In the genomic region with DNA sequence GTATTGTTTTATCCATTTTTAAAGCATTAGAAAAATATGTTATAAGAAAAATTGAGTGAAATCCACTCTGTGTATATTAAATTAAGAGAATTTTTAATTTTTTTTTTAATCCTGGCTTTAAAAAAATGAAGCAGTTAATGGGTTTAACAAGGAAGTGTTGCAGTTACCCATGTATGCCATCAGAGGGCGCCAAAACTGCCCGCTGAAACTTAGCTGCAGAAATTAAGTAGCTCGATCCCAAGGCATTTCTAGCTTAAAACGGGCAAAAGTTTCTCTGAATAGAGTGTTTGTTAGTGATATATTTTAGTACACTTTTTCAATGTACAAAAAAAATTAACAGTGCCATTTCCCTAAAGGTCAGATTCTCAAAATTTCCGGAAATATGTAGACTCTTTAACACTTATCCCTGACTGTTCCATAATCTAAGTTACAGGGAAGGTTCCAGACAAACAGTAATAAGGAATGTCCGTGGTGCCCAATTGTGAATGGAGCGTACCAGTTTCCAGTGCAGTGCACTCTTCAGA, we compare ENCODE assay signal across 8 mouse cellular contexts.
DNase-seq lines count a peak whose midpoint lies in the region; ATAC-seq and TF ChIP-seq lines count a peak whose summit lies in the region.

No protein-coding gene starts in this region.

- ATAC-seq in forebrain, embryonic 13.5 days: no peak; the same call in 1 of the 2 replicates
- ATAC-seq in lung, embryonic 16.5 days (ENCODE audit: low read depth): no peak

- peak; percentile 90 for TF ChIP-seq CTCF in E14TG2a.4 (conservative IDR thresholded peaks at IDR 0.05; ENCODE audit: low read length)

- no peaks in the 10 kb centered on the region for H3K9me3 ChIP-seq in forebrain, embryonic 10.5 days
- H3K9me3 ChIP-seq in forebrain, embryonic 13.5 days (replicated peaks): no peaks in the 10 kb centered on the region
- H3K9me3 ChIP-seq in E14TG2a.4 (ENCODE audit: low read length): no peaks in the 10 kb centered on the region
- H3K9me3 ChIP-seq in heart, embryonic 10.5 days: no peaks in the 10 kb centered on the region
- H3K9me3 ChIP-seq in lung, embryonic 16.5 days (ENCODE audit: control insufficient read depth, low read length): no peaks in the 10 kb centered on the region

- peak overlapping the region; percentile 58 for H3K27ac ChIP-seq in forebrain, embryonic 10.5 days
- H3K27ac ChIP-seq in forebrain, embryonic 13.5 days: no peak overlapping the region
- no peak overlapping the region for H3K27ac ChIP-seq in heart, embryonic 10.5 days
- no peak overlapping the region for H3K27ac ChIP-seq in lung, embryonic 16.5 days (ENCODE audit: low read length)

- no peak overlapping the region for H3K4me3 ChIP-seq in forebrain, embryonic 10.5 days
- H3K4me3 ChIP-seq in forebrain, embryonic 13.5 days: no peak overlapping the region
- peak overlapping the region; percentile 58 for H3K4me3 ChIP-seq in E14TG2a.4 (replicated peaks; ENCODE audit: low read length)
- peak overlapping the region; percentile 42 for H3K4me3 ChIP-seq in heart, embryonic 10.5 days
- H3K4me3 ChIP-seq in lung, embryonic 16.5 days (ENCODE audit: low read length): peak overlapping the region; percentile 27; the same call in 1 of the 2 replicates

- peak; percentile 39 for DNase-seq in forebrain, embryonic 10.5 days (ENCODE audit: extremely low spot score, low spot score)
- peak; percentile 42 for DNase-seq in cerebellum, adult 9-10 months
- DNase-seq in heart, embryonic 10.5 days (ENCODE audit: low spot score): peak; percentile 80
- peak; percentile 63 to 71 for DNase-seq in kidney, postnatal 4 days
- DNase-seq in spleen, postnatal 14 days (ENCODE audit: low spot score in 2 of 2): peak; percentile 9 to 41

- peaks cover 9% of the 10 kb centered on the region for H3K4me1 ChIP-seq in forebrain, embryonic 10.5 days
- no peaks in the 10 kb centered on the region for H3K4me1 ChIP-seq in forebrain, embryonic 13.5 days
- peaks cover 36% of the 10 kb centered on the region for H3K4me1 ChIP-seq in E14TG2a.4 (replicated peaks; ENCODE audit: low read depth, low read length)
- 0 out of 2 replicates have a peak, but pooled peaks cover 7% of the 10 kb centered on the region for H3K4me1 ChIP-seq in heart, embryonic 10.5 days
- H3K4me1 ChIP-seq in lung, embryonic 16.5 days (replicated peaks; ENCODE audit: control insufficient read depth, insufficient read depth, low read length): no peaks in the 10 kb centered on the region

- no peak overlapping the region for H3K4me2 ChIP-seq in forebrain, embryonic 13.5 days
- H3K4me2 ChIP-seq in lung, embryonic 16.5 days (ENCODE audit: low read depth, low read length): peak overlapping the region; percentile 48

- no peaks in the 10 kb centered on the region for H3K36me3 ChIP-seq in forebrain, embryonic 10.5 days (replicated peaks)
- H3K36me3 ChIP-seq in forebrain, embryonic 13.5 days (ENCODE audit: poor library complexity, severe bottlenecking): no peaks in the 10 kb centered on the region
- H3K36me3 ChIP-seq in E14TG2a.4 (ENCODE audit: insufficient read depth, low read length): peaks cover 22% of the 10 kb centered on the region
- no peaks in the 10 kb centered on the region for H3K36me3 ChIP-seq in heart, embryonic 10.5 days
- no peaks in the 10 kb centered on the region for H3K36me3 ChIP-seq in lung, embryonic 16.5 days (ENCODE audit: control insufficient read depth, insufficient read depth, low read length)

- H3K9ac ChIP-seq in forebrain, embryonic 13.5 days: no peak overlapping the region
- no peak overlapping the region for H3K9ac ChIP-seq in lung, embryonic 16.5 days (ENCODE audit: low read length)

- 29% methylated on average over 7 of the region's 7 CpGs for WGBS in forebrain, embryonic 10.5 days
- 12% methylated on average over 7 of the region's 7 CpGs for WGBS in forebrain, embryonic 13.5 days
- 21% methylated on average over 7 of the region's 7 CpGs for WGBS in heart, embryonic 10.5 days
- 10% methylated on average over 7 of the region's 7 CpGs for WGBS in lung, embryonic 16.5 days

- no peaks in the 10 kb centered on the region for H3K27me3 ChIP-seq in forebrain, embryonic 10.5 days (ENCODE audit: poor library complexity, severe bottlenecking)
- no peaks in the 10 kb centered on the region for H3K27me3 ChIP-seq in forebrain, embryonic 13.5 days
- H3K27me3 ChIP-seq in E14TG2a.4 (ENCODE audit: insufficient read depth, low read length): 0 out of 2 replicates have a peak, but pooled peaks cover 5% of the 10 kb centered on the region
- no peaks in the 10 kb centered on the region for H3K27me3 ChIP-seq in heart, embryonic 10.5 days (ENCODE audit: insufficient read depth, poor library complexity, severe bottlenecking)
- no peaks in the 10 kb centered on the region for H3K27me3 ChIP-seq in lung, embryonic 16.5 days (ENCODE audit: control insufficient read depth, insufficient read depth, low read depth, low read length)

Comparison
In these comparisons a context has a peak if more than half of its experiments do, and no peak if none do; other contexts are left out.
1. DNase-seq: peak in every context shown above with its lines; median percentile 80 in heart, embryonic 10.5 days; 67 in kidney, postnatal 4 days; 42 in cerebellum, adult 9-10 months; 39 in forebrain, embryonic 10.5 days; 25 in spleen, postnatal 14 days.
2. H3K4me3 ChIP-seq: peak in E14TG2a.4 (single experiment), heart, embryonic 10.5 days (single experiment) and lung, embryonic 16.5 days (single experiment); none in forebrain, embryonic 10.5 days (single experiment) and forebrain, embryonic 13.5 days (single experiment).